Mouse (Mus musculus): ENCODE measurements around the gene Rgma. TPM values are rescaled to one million over a fixed set of nuclear protein-coding genes. Genes with fewer than 3 reads are reported as not detected.
A peak's percentile ranks its signal among the peaks of the same experiment; 100 is the strongest.

Gene Rgma
- polyA plus RNA-seq (2015; fragmentation: Nextera tagmentation; extraction: Ambion mirVana): 12.1 and 14.9 TPM in 2 replicates

- Histone ChIP-seq H3K27ac (peak within 1 kb of the TSS; percentile 89), H3K27me3 (replicated peaks) (0 out of 2 replicates have a peak, but pooled peaks cover 8% of the 10 kb centered on the region), H3K9ac (peak within 1 kb of the TSS; percentile 45), H3K4me3 (replicated peaks) (peak within 1 kb of the TSS; percentile 71), H3K4me1 (peaks cover 28% of the 10 kb centered on the region; the same call in 1 of the 2 replicates), H3K4me2 (peak within 1 kb of the TSS; percentile 96), H3K36me3 (no peaks in the 10 kb centered on the region), H3K9me3 (no peaks in the 10 kb centered on the region)
- WGBS: under 1% methylated on average over 59 of the region's 85 CpGs
- ATAC-seq (ENCODE audit: insufficient read depth, low FRiP score, low read depth): peak; percentile 80
Observed at GRCm38 (mm10) chr7:73375257-73376100, at the start of gene Rgma. Gene Rgma, plus strand, starts transcription at chr7:73375509.

- Histone ChIP-seq H3K36me3 (no peaks in the 10 kb centered on the region), H3K4me3 (replicated peaks) (no peak overlapping the region), H3K9me3 (no peaks in the 10 kb centered on the region), H3K27me3 (replicated peaks) (no peaks in the 10 kb centered on the region), H3K27ac (peak overlapping the region; percentile 86), H3K9ac (no peak overlapping the region), H3K4me2 (no peak overlapping the region), H3K4me1 (peaks cover 24% of the 10 kb centered on the region)
- WGBS: 59% methylated on average over 14 of the region's 14 CpGs
- no peak for ATAC-seq (ENCODE audit: insufficient read depth, low FRiP score, low read depth)
Observed at GRCm38 (mm10) chr7:73326236-73326635, 49.1 kb upstream of the Rgma start.

- H3K27me3 ChIP-seq (replicated peaks): no peaks in the 10 kb centered on the region
- no peaks in the 10 kb centered on the region for H3K36me3 ChIP-seq
- 62% methylated on average over 11 of the region's 11 CpGs for WGBS
- H3K4me1 ChIP-seq: peaks cover 27% of the 10 kb centered on the region
- no peak overlapping the region for H3K4me2 ChIP-seq
- H3K27ac ChIP-seq: peak overlapping the region; percentile 86
- H3K4me3 ChIP-seq (replicated peaks): no peak overlapping the region
- H3K9ac ChIP-seq: no peak overlapping the region
- H3K9me3 ChIP-seq: no peaks in the 10 kb centered on the region
- ATAC-seq (ENCODE audit: insufficient read depth, low FRiP score, low read depth): no peak
Observed at GRCm38 (mm10) chr7:73326680-73327079, 48.6 kb upstream of the Rgma start.

GRCm38 (mm10) chr7:73327193-73327592 lies 48.1 kb upstream of the Rgma start:
- peak overlapping the region; percentile 86 for H3K27ac ChIP-seq
- no peaks in the 10 kb centered on the region for H3K27me3 ChIP-seq (replicated peaks)
- H3K4me1 ChIP-seq: peaks cover 29% of the 10 kb centered on the region
- WGBS: 37% methylated on average over 8 of the region's 8 CpGs
- no peak overlapping the region for H3K9ac ChIP-seq
- 0 out of 2 replicates have a peak, but pooled peaks have one; percentile 68 for ATAC-seq (ENCODE audit: insufficient read depth, low FRiP score, low read depth)
- no peaks in the 10 kb centered on the region for H3K36me3 ChIP-seq
- H3K4me2 ChIP-seq: no peak overlapping the region
- no peaks in the 10 kb centered on the region for H3K9me3 ChIP-seq
- no peak overlapping the region for H3K4me3 ChIP-seq (replicated peaks)

GRCm38 (mm10) chr7:73327652-73328051 lies 47.7 kb upstream of the Rgma start:
- no peak overlapping the region for H3K4me3 ChIP-seq (replicated peaks)
- no peaks in the 10 kb centered on the region for H3K9me3 ChIP-seq
- peak overlapping the region; percentile 86 for H3K27ac ChIP-seq
- peaks cover 29% of the 10 kb centered on the region for H3K4me1 ChIP-seq
- no peak overlapping the region for H3K4me2 ChIP-seq
- H3K9ac ChIP-seq: no peak overlapping the region
- H3K36me3 ChIP-seq: no peaks in the 10 kb centered on the region
- ATAC-seq (ENCODE audit: insufficient read depth, low FRiP score, low read depth): no peak
- 76% methylated on average over 5 of the region's 5 CpGs for WGBS
- no peaks in the 10 kb centered on the region for H3K27me3 ChIP-seq (replicated peaks)

- peak overlapping the region; percentile 23; the same call in 1 of the 2 replicates for H3K4me2 ChIP-seq
- peaks cover 29% of the 10 kb centered on the region for H3K4me1 ChIP-seq
- peak; percentile 60; the same call in 1 of the 2 replicates for ATAC-seq (ENCODE audit: insufficient read depth, low FRiP score, low read depth)
- H3K36me3 ChIP-seq: no peaks in the 10 kb centered on the region
- H3K27ac ChIP-seq: peak overlapping the region; percentile 86
- H3K27me3 ChIP-seq (replicated peaks): no peaks in the 10 kb centered on the region
- no peak overlapping the region for H3K4me3 ChIP-seq (replicated peaks)
- no peak overlapping the region for H3K9ac ChIP-seq
- H3K9me3 ChIP-seq: no peaks in the 10 kb centered on the region
- WGBS: 19% methylated on average over 5 of the region's 5 CpGs
Observed at GRCm38 (mm10) chr7:73328653-73329207, 46.6 kb upstream of the Rgma start.

- Histone ChIP-seq H3K27me3 (replicated peaks) (no peaks in the 10 kb centered on the region), H3K36me3 (no peaks in the 10 kb centered on the region), H3K4me3 (replicated peaks) (no peak overlapping the region), H3K9ac (no peak overlapping the region), H3K4me1 (peaks cover 36% of the 10 kb centered on the region), H3K27ac (peak overlapping the region; percentile 35; the same call in 1 of the 2 replicates), H3K4me2 (no peak overlapping the region), H3K9me3 (no peaks in the 10 kb centered on the region)
- WGBS: 65% methylated on average over 12 of the region's 12 CpGs
- ATAC-seq (ENCODE audit: insufficient read depth, low FRiP score, low read depth): no peak
Observed at GRCm38 (mm10) chr7:73330754-73331153, 44.6 kb upstream of the Rgma start.

GRCm38 (mm10) chr7:73331645-73332044 lies 43.7 kb upstream of the Rgma start:
- no peak for ATAC-seq (ENCODE audit: insufficient read depth, low FRiP score, low read depth)
- Histone ChIP-seq H3K9me3 (no peaks in the 10 kb centered on the region), H3K4me2 (no peak overlapping the region), H3K36me3 (no peaks in the 10 kb centered on the region), H3K4me1 (peaks cover 33% of the 10 kb centered on the region), H3K27ac (no peak overlapping the region), H3K4me3 (replicated peaks) (no peak overlapping the region), H3K9ac (no peak overlapping the region), H3K27me3 (replicated peaks) (no peaks in the 10 kb centered on the region)
- 68% methylated on average over 7 of the region's 7 CpGs for whole genome bisulfite sequencing

GRCm38 (mm10) chr7:73333398-73333988 lies 41.8 kb upstream of the Rgma start:
- no peak for ATAC-seq (ENCODE audit: insufficient read depth, low FRiP score, low read depth)
- H3K36me3 ChIP-seq: no peaks in the 10 kb centered on the region
- H3K27ac ChIP-seq: 0 out of 2 replicates have a peak overlapping the region, but pooled peaks have one; percentile 24
- H3K9me3 ChIP-seq: no peaks in the 10 kb centered on the region
- H3K4me1 ChIP-seq: peaks cover 24% of the 10 kb centered on the region
- H3K9ac ChIP-seq: no peak overlapping the region
- H3K4me3 ChIP-seq (replicated peaks): no peak overlapping the region
- WGBS: 62% methylated on average over 12 of the region's 12 CpGs
- no peaks in the 10 kb centered on the region for H3K27me3 ChIP-seq (replicated peaks)
- H3K4me2 ChIP-seq: no peak overlapping the region

- peaks cover 19% of the 10 kb centered on the region for H3K4me1 ChIP-seq
- ATAC-seq (ENCODE audit: insufficient read depth, low FRiP score, low read depth): no peak
- H3K27ac ChIP-seq: peak overlapping the region; percentile 60
- H3K27me3 ChIP-seq (replicated peaks): no peaks in the 10 kb centered on the region
- no peaks in the 10 kb centered on the region for H3K9me3 ChIP-seq
- 31% methylated on average over 7 of the region's 7 CpGs for WGBS
- H3K9ac ChIP-seq: no peak overlapping the region
- H3K36me3 ChIP-seq: no peaks in the 10 kb centered on the region
- no peak overlapping the region for H3K4me3 ChIP-seq (replicated peaks)
- no peak overlapping the region for H3K4me2 ChIP-seq
Observed at GRCm38 (mm10) chr7:73334883-73335282, 40.4 kb upstream of the Rgma start.

GRCm38 (mm10) chr7:73336380-73336779 lies 38.9 kb upstream of the Rgma start:
- peaks cover 12% of the 10 kb centered on the region for H3K4me1 ChIP-seq

GRCm38 (mm10) chr7:73338353-73338752 lies 37.0 kb upstream of the Rgma start:
- Histone ChIP-seq H3K9ac (no peak overlapping the region), H3K4me2 (no peak overlapping the region), H3K4me3 (replicated peaks) (no peak overlapping the region), H3K4me1 (peaks cover 7% of the 10 kb centered on the region; the same call in 1 of the 2 replicates), H3K9me3 (no peaks in the 10 kb centered on the region), H3K27me3 (replicated peaks) (no peaks in the 10 kb centered on the region), H3K27ac (no peak overlapping the region), H3K36me3 (no peaks in the 10 kb centered on the region)
- 86% methylated on average over 5 of the region's 5 CpGs for WGBS
- no peak for ATAC-seq (ENCODE audit: insufficient read depth, low FRiP score, low read depth)

More at GRCm38 (mm10) chr7:73336380-73336779, 38.9 kb upstream of the Rgma start:
- no peak for ATAC-seq (ENCODE audit: insufficient read depth, low FRiP score, low read depth)
- no peaks in the 10 kb centered on the region for H3K27me3 ChIP-seq (replicated peaks)
- H3K9me3 ChIP-seq: no peaks in the 10 kb centered on the region
- no peaks in the 10 kb centered on the region for H3K36me3 ChIP-seq
- H3K4me3 ChIP-seq (replicated peaks): no peak overlapping the region
- H3K9ac ChIP-seq: no peak overlapping the region
- no peak overlapping the region for H3K4me2 ChIP-seq
- H3K27ac ChIP-seq: peak overlapping the region; percentile 62; the same call in 1 of the 2 replicates
- 21% methylated on average over 7 of the region's 7 CpGs for WGBS
